ENCODE assay signal across 8 mouse cellular contexts in genomic region chr7:140956556-140956869, GRCm38 (mm10). TPM values are rescaled to one million over a fixed set of nuclear protein-coding genes. Genes with fewer than 3 reads are reported as not detected.
DNase-seq lines count a peak whose midpoint lies in the region; ATAC-seq and TF ChIP-seq lines count a peak whose summit lies in the region.
"Had no signal": no experiment of that assay in that cellular context is flagged by ENCODE, and none has a peak within 500 bp of the region (broad histone marks: within the 10 kb centered on the region; RNA-seq: fewer than 3 reads in every experiment).

No protein-coding gene starts in this region.

- no peak overlapping the region for H3K9ac ChIP-seq in kidney, embryonic 14.5 days (ENCODE audit: low read depth, low read length)
- H3K9ac ChIP-seq in ES-Bruce4 (ENCODE audit: low read depth, poor library complexity, severe bottlenecking) = peak overlapping the region; percentile 82; the same call in 1 of the 2 replicates
- no peak overlapping the region for H3K9ac ChIP-seq in liver, embryonic 11.5 days (ENCODE audit: low read depth, low read length)

- no peaks in the 10 kb centered on the region for H3K27me3 ChIP-seq in kidney, embryonic 14.5 days (ENCODE audit: control insufficient read depth, insufficient read depth, low read length)
- no peaks in the 10 kb centered on the region for H3K27me3 ChIP-seq in ES-Bruce4 (ENCODE audit: control insufficient read depth, insufficient read depth, low read length, poor library complexity, severe bottlenecking)
- H3K27me3 ChIP-seq in liver, embryonic 11.5 days (replicated peaks; ENCODE audit: control insufficient read depth, insufficient read depth, low read length) = no peaks in the 10 kb centered on the region

- no peak for TF ChIP-seq EP300 in ES-Bruce4 (IDR thresholded peaks at IDR 0.05; ENCODE audit: insufficient read depth, low read depth, low read length)

- 42% methylated on average over 6 of the region's 6 CpGs for WGBS in kidney, embryonic 14.5 days
- WGBS in bone marrow, adult 2 months = 38% methylated on average over 6 of the region's 6 CpGs
- WGBS in liver, embryonic 11.5 days = 47% methylated on average over 6 of the region's 6 CpGs

- no peak for ATAC-seq in kidney, embryonic 14.5 days (ENCODE audit: low FRiP score, low TSS enrichment)
- ATAC-seq in liver, embryonic 11.5 days (replicated peaks; ENCODE audit: low FRiP score) = no peak

- H3K27ac ChIP-seq in kidney, embryonic 14.5 days (ENCODE audit: low read depth, low read length) = peak overlapping the region; percentile 91
- peak overlapping the region; percentile 96 for H3K27ac ChIP-seq in ES-Bruce4 (ENCODE audit: insufficient read depth, low read length)
- peak overlapping the region; percentile 89 for H3K27ac ChIP-seq in bone marrow, adult 2 months (ENCODE audit: control insufficient read depth, insufficient read depth, low read depth, low read length, poor library complexity)
- H3K27ac ChIP-seq in liver, embryonic 11.5 days (ENCODE audit: low read depth, low read length) = peak overlapping the region; percentile 63

- TF ChIP-seq CTCF in ES-Bruce4 (IDR thresholded peaks at IDR 0.05; ENCODE audit: low read depth, low read length) = no peak
- no peak for TF ChIP-seq CTCF in bone marrow, adult 2 months (IDR thresholded peaks at IDR 0.05; ENCODE audit: control insufficient read depth, insufficient read depth, low read length)

- DNase-seq in kidney, postnatal 14 days = no peak
- DNase-seq in liver, embryonic 11.5 days (ENCODE audit: low spot score) = no peak
- no peak for DNase-seq in left cerebral cortex, adult 9 months (ENCODE audit: low spot score in 2 of 2)
- DNase-seq in cerebellum, postnatal 25 days = no peak
- DNase-seq: cerebellum, adult 2 months had no signal

- peaks cover 5% of the 10 kb centered on the region; the same call in 1 of the 2 replicates for H3K36me3 ChIP-seq in kidney, embryonic 14.5 days (ENCODE audit: control insufficient read depth, insufficient read depth, low read length)
- peaks cover 13% of the 10 kb centered on the region for H3K36me3 ChIP-seq in ES-Bruce4 (ENCODE audit: control insufficient read depth, insufficient read depth, low read length, poor library complexity, severe bottlenecking)
- no peaks in the 10 kb centered on the region for H3K36me3 ChIP-seq in liver, embryonic 11.5 days (ENCODE audit: control insufficient read depth, insufficient read depth, low read length)

- no peaks in the 10 kb centered on the region for H3K9me3 ChIP-seq in kidney, embryonic 14.5 days (ENCODE audit: control insufficient read depth, low read length)
- H3K9me3 ChIP-seq in ES-Bruce4 (replicated peaks; ENCODE audit: control insufficient read depth, insufficient read depth, low read length, poor library complexity, severe bottlenecking) = no peaks in the 10 kb centered on the region
- no peaks in the 10 kb centered on the region for H3K9me3 ChIP-seq in liver, embryonic 11.5 days (ENCODE audit: control insufficient read depth, low read length)

- no peak for TF ChIP-seq POLR2A in ES-Bruce4 (IDR thresholded peaks at IDR 0.05; ENCODE audit: insufficient read depth, low read length)
- no peak for TF ChIP-seq POLR2A in bone marrow, adult 2 months (IDR thresholded peaks at IDR 0.05; ENCODE audit: borderline replicate concordance, control insufficient read depth, low read depth, low read length)

- H3K4me3 ChIP-seq in kidney, embryonic 14.5 days (ENCODE audit: low read length) = no peak overlapping the region; the same call in 1 of the 2 replicates
- peak overlapping the region; percentile 53 for H3K4me3 ChIP-seq in ES-Bruce4 (ENCODE audit: low read depth, low read length)
- H3K4me3 ChIP-seq in bone marrow, adult 2 months (replicated peaks; ENCODE audit: control insufficient read depth, low read depth, low read length) = no peak overlapping the region
- H3K4me3 ChIP-seq in liver, embryonic 11.5 days (ENCODE audit: low read depth, low read length) = no peak overlapping the region

- H3K4me1 ChIP-seq in kidney, embryonic 14.5 days (ENCODE audit: control insufficient read depth, insufficient read depth, low read length) = peaks cover 14% of the 10 kb centered on the region
- peaks cover 13% of the 10 kb centered on the region for H3K4me1 ChIP-seq in ES-Bruce4 (ENCODE audit: control insufficient read depth, insufficient read depth, low read length)
- H3K4me1 ChIP-seq in bone marrow, adult 2 months (ENCODE audit: control insufficient read depth, insufficient read depth, low read length) = peaks cover 8% of the 10 kb centered on the region
- H3K4me1 ChIP-seq in liver, embryonic 11.5 days (replicated peaks; ENCODE audit: control insufficient read depth, insufficient read depth, low read length) = peaks cover 12% of the 10 kb centered on the region

- H3K4me2 ChIP-seq in kidney, embryonic 14.5 days (replicated peaks; ENCODE audit: low read depth, low read length) = peak overlapping the region; percentile 70
- H3K4me2 ChIP-seq in liver, embryonic 11.5 days = peak overlapping the region; percentile 70; the same call in 1 of the 2 replicates

RNA-seq across cellular contexts. Expression of gene Ifitm2, which starts 0.7 kb away (rescaled TPM):
- polyA plus RNA-seq in kidney, embryonic 14.5 days (2014; fragmentation: Nextera tagmentation; extraction: Ambion mirVana) = 1,039 and 1,151 TPM in 2 replicates
- 720 and 786 TPM in 2 replicates for polyA plus RNA-seq in ES-Bruce4 (2011; ENCODE audit: insufficient read depth, insufficient read length, low read depth, missing spikeins)
- polyA plus RNA-seq in bone marrow, adult 2 months (2011; ENCODE audit: insufficient read depth, insufficient read length, low replicate concordance, missing spikeins) = 71.7 and 147 TPM in 2 replicates
- 478 and 500 TPM in 2 replicates for polyA plus RNA-seq in liver, embryonic 11.5 days (2014; fragmentation: Nextera tagmentation; extraction: Ambion mirVana)

RNA-seq across cellular contexts. Expression of gene Gm45717, which starts 0.8 kb away (rescaled TPM):
- polyA plus RNA-seq in kidney, embryonic 14.5 days (2014; fragmentation: Nextera tagmentation; extraction: Ambion mirVana) = not detected in 2 replicates
- polyA plus RNA-seq in ES-Bruce4 (2011; ENCODE audit: insufficient read depth, insufficient read length, low read depth, missing spikeins) = 3.1 TPM in 1 of 2 replicates, not detected in the other
- not detected in 2 replicates for polyA plus RNA-seq in bone marrow, adult 2 months (2011; ENCODE audit: insufficient read depth, insufficient read length, low replicate concordance, missing spikeins)
- not detected in 2 replicates for polyA plus RNA-seq in liver, embryonic 11.5 days (2014; fragmentation: Nextera tagmentation; extraction: Ambion mirVana)
- polyA plus RNA-seq: cerebellum, adult 2 months had no signal

RNA-seq across cellular contexts. Expression of gene Ifitm5, which starts 6.4 kb away (rescaled TPM):
- 2.2 and 2.6 TPM in 2 replicates for polyA plus RNA-seq in kidney, embryonic 14.5 days (2014; fragmentation: Nextera tagmentation; extraction: Ambion mirVana)
- polyA plus RNA-seq in ES-Bruce4 (2011; ENCODE audit: insufficient read depth, insufficient read length, low read depth, missing spikeins) = 1.8 and 3.9 TPM in 2 replicates
- polyA plus RNA-seq in bone marrow, adult 2 months (2011; ENCODE audit: insufficient read depth, insufficient read length, low replicate concordance, missing spikeins) = 1.7 TPM in 1 of 2 replicates, not detected in the other
- polyA plus RNA-seq in liver, embryonic 11.5 days (2014; fragmentation: Nextera tagmentation; extraction: Ambion mirVana) = 0.58 and 0.60 TPM in 2 replicates
- polyA plus RNA-seq: cerebellum, adult 2 months had no signal

RNA-seq across cellular contexts. Expression of gene Ifitm1, which starts 10.5 kb away (rescaled TPM):
- polyA plus RNA-seq in kidney, embryonic 14.5 days (2014; fragmentation: Nextera tagmentation; extraction: Ambion mirVana) = 54.4 and 61.4 TPM in 2 replicates
- 501 and 504 TPM in 2 replicates for polyA plus RNA-seq in ES-Bruce4 (2011; ENCODE audit: insufficient read depth, insufficient read length, low read depth, missing spikeins)
- polyA plus RNA-seq in bone marrow, adult 2 months (2011; ENCODE audit: insufficient read depth, insufficient read length, low replicate concordance, missing spikeins) = 32.8 and 82.9 TPM in 2 replicates
- polyA plus RNA-seq in liver, embryonic 11.5 days (2014; fragmentation: Nextera tagmentation; extraction: Ambion mirVana) = 32.7 and 33.5 TPM in 2 replicates

RNA-seq across cellular contexts. Expression of gene Pgghg, which starts 15.3 kb away (rescaled TPM):
- polyA plus RNA-seq in kidney, embryonic 14.5 days (2014; fragmentation: Nextera tagmentation; extraction: Ambion mirVana) = 15.9 and 20.5 TPM in 2 replicates
- 9.4 and 9.7 TPM in 2 replicates for polyA plus RNA-seq in ES-Bruce4 (2011; ENCODE audit: insufficient read depth, insufficient read length, low read depth, missing spikeins)
- 6.9 and 13.3 TPM in 2 replicates for polyA plus RNA-seq in bone marrow, adult 2 months (2011; ENCODE audit: insufficient read depth, insufficient read length, low replicate concordance, missing spikeins)
- polyA plus RNA-seq in liver, embryonic 11.5 days (2014; fragmentation: Nextera tagmentation; extraction: Ambion mirVana) = 13.1 and 13.2 TPM in 2 replicates
